Mouse (Mus musculus) MEL (cell line): ENCODE measurements around the gene Tenm3.

Experiments
- CTCF ChIP-seq, 3 experiments: IDR thresholded peaks in 2 of 3; conservative IDR thresholded peaks in 1 of 3; 2 replicates each; pipeline ENCODE4 v1.5.1; 2011 to 2012; ENCODE audit warnings: low read length in 3 of 3, low read depth in 2 of 3, mild to moderate bottlenecking in 2 of 3, improper control_type of control experiment in 1 of 3, inconsistent platforms in 1 of 3, mixed read lengths in 1 of 3, moderate library complexity in 1 of 3; ENCODE audit not compliant: control insufficient read depth in 1 of 3, insufficient read depth in 1 of 3, poor library complexity in 1 of 3, severe bottlenecking in 1 of 3
- ETS1 ChIP-seq: IDR thresholded peaks from 2 replicates; pipeline ENCODE4 v1.6.1; 2012; ENCODE audit warnings: low read depth, mild to moderate bottlenecking, inconsistent platforms, low read length, improper control_type of control experiment, moderate library complexity
- GABPA ChIP-seq: IDR thresholded peaks from 2 replicates; pipeline ENCODE4 v1.6.1; 2012; ENCODE audit warnings: low read depth, mild to moderate bottlenecking, inconsistent platforms, low read length, improper control_type of control experiment, moderate library complexity
- GATA1 ChIP-seq: IDR thresholded peaks from 2 replicates; pipeline ENCODE4 v1.6.1; 2011; ENCODE audit warnings: low read depth, low read length, improper control_type of control experiment
- HCFC1 ChIP-seq: IDR thresholded peaks from 2 replicates; pipeline ENCODE4 v1.6.1; 2012; ENCODE audit warnings: low read depth, mild to moderate bottlenecking, inconsistent platforms, low read length, improper control_type of control experiment, moderate library complexity
- MAFK ChIP-seq: IDR thresholded peaks from 2 replicates; pipeline ENCODE4 v1.6.1; 2011; ENCODE audit warnings: low read depth, mild to moderate bottlenecking, low read length, improper control_type of control experiment, borderline replicate concordance
- MAX ChIP-seq: IDR thresholded peaks from 2 replicates; pipeline ENCODE4 v1.6.1; 2011; ENCODE audit warnings: low read length, improper control_type of control experiment
- MAZ ChIP-seq: IDR thresholded peaks from 2 replicates; pipeline ENCODE4 v1.6.1; 2012; ENCODE audit warnings: low read depth, mild to moderate bottlenecking, inconsistent platforms, low read length, improper control_type of control experiment
- MYC ChIP-seq: IDR thresholded peaks from 2 replicates; pipeline ENCODE4 v1.6.1; 2011; ENCODE audit warnings: low read depth, mild to moderate bottlenecking, low read length, improper control_type of control experiment, moderate library complexity
- NRF1 ChIP-seq: IDR thresholded peaks from 2 replicates; pipeline ENCODE4 v1.6.1; 2014; ENCODE audit warnings: low read depth, mild to moderate bottlenecking, inconsistent platforms, low read length, improper control_type of control experiment, moderate library complexity; ENCODE audit not compliant: poor library complexity, insufficient read depth, severe bottlenecking
- POLR2A ChIP-seq, 2 experiments: IDR thresholded peaks; 2 replicates each; pipeline ENCODE4 v1.6.1; 2011 to 2012; ENCODE audit warnings: low read length in 2 of 2, mild to moderate bottlenecking in 2 of 2, control low read depth in 1 of 2, improper control_type of control experiment in 1 of 2, low read depth in 1 of 2, moderate library complexity in 1 of 2; ENCODE audit not compliant: control insufficient read depth in 1 of 2, insufficient read depth in 1 of 2, poor library complexity in 1 of 2
- TAL1 ChIP-seq: IDR thresholded peaks from 2 replicates; pipeline ENCODE4 v1.6.1; 2012; ENCODE audit warnings: mild to moderate bottlenecking, inconsistent platforms, low read length, moderate library complexity, mixed read lengths
- TCF12 ChIP-seq: IDR thresholded peaks from 2 replicates; pipeline ENCODE4 v1.6.1; 2014; ENCODE audit warnings: low read depth, mild to moderate bottlenecking, inconsistent platforms, low read length, improper control_type of control experiment, moderate library complexity
- USF2 ChIP-seq, 2 experiments: IDR thresholded peaks; 2 replicates each; pipeline ENCODE4 v1.6.1; 2011 to 2012; ENCODE audit warnings: improper control_type of control experiment in 2 of 2, low read length in 2 of 2, borderline replicate concordance in 1 of 2, inconsistent platforms in 1 of 2, low read depth in 1 of 2, mild to moderate bottlenecking in 1 of 2; ENCODE audit not compliant: insufficient read depth in 1 of 2

GRCm38 (mm10) chr8:48304224-48304623 lies 539.5 kb downstream of the Tenm3 start:
- TF ChIP-seq CTCF (IDR thresholded peaks at IDR 0.05 in 2 of 3, conservative IDR thresholded peaks at IDR 0.05 in 1 of 3; ENCODE audit: control insufficient read depth in 1 of 3, insufficient read depth in 1 of 3, low read depth in 2 of 3, low read length in 3 of 3, poor library complexity in 1 of 3, severe bottlenecking in 1 of 3) = no peak
- TF ChIP-seq TCF12 = no peak
- TF ChIP-seq ETS1 = no peak
- TF ChIP-seq MYC = no peak
- no peak for TF ChIP-seq MAX
- TF ChIP-seq MAZ = no peak
- no peak for TF ChIP-seq POLR2A (IDR thresholded peaks at IDR 0.05; ENCODE audit: control insufficient read depth in 1 of 2, insufficient read depth in 1 of 2, low read depth in 1 of 2, low read length in 2 of 2, poor library complexity in 1 of 2)
- no peak for TF ChIP-seq MAFK
- TF ChIP-seq GATA1 = no peak
- TF ChIP-seq GABPA = no peak
- no peak for TF ChIP-seq NRF1
- no peak for TF ChIP-seq TAL1
- no peak for TF ChIP-seq USF2 (IDR thresholded peaks at IDR 0.05; ENCODE audit: borderline replicate concordance in 1 of 2, insufficient read depth in 1 of 2, low read depth in 1 of 2, low read length in 2 of 2)
- no peak for TF ChIP-seq HCFC1
